Mouse (Mus musculus) heart, postnatal 4 days (tissue): Measurements from ENCODE around the gene Vwa3a. TPM values are rescaled to one million over a fixed set of nuclear protein-coding genes. Genes with fewer than 3 reads are reported as not detected.
A peak's percentile ranks its signal among the peaks of the same experiment; 100 is the strongest.

Source experiments
- DNase-seq: peaks from one replicate; pipeline ENCODE4 v3.0.0; 2021
- total RNA-seq, 2 experiments: library from RNA; stranded (reverse); gene quantifications; 2 replicates each; pipeline ENCODE4 v1.2.3; 2021

Gene Vwa3a
- total RNA-seq, 2 experiments from 2014 or later, result 1.1 to 1.4 TPM

- DNase-seq, result no peak
Measured at GRCm38 (mm10) chr7:120838436-120839160, 99.5 kb downstream of the Vwa3a start.

- DNase-seq, result no peak
Measured at GRCm38 (mm10) chr7:120839786-120840185, 100.7 kb downstream of the Vwa3a start.

- DNase-seq, result peak; percentile 89
Measured at GRCm38 (mm10) chr7:120842345-120843036, 103.4 kb downstream of the Vwa3a start, which contains the start of gene Eef2k. TSS of gene Eef2k (plus strand) at chr7:120842831.

- peak; percentile 92 for DNase-seq
Measured at GRCm38 (mm10) chr7:120843037-120843621, 104.0 kb downstream of the Vwa3a start.

GRCm38 (mm10) chr7:120843852-120844435 is 104.8 kb downstream of the Vwa3a start:
- DNase-seq, result peak; percentile 23

- no peak for DNase-seq
Measured at GRCm38 (mm10) chr7:120844689-120845088, 105.6 kb downstream of the Vwa3a start.

- DNase-seq, result no peak
Measured at GRCm38 (mm10) chr7:120848831-120849512, 109.9 kb downstream of the Vwa3a start.

GRCm38 (mm10) chr7:120850165-120850564 is 111.0 kb downstream of the Vwa3a start:
- no peak for DNase-seq

Other genes with a start within 250 kb of the Vwa3a start
- 100 to 1,000 TPM; 820 to 827 TPM for gene Uqcrc2, start 104.1 kb upstream of the Vwa3a start, total RNA-seq
- gene Pdzd9, start 69.0 kb upstream of the Vwa3a start, total RNA-seq, result not detected
- gene Mosmo, start 61.7 kb upstream of the Vwa3a start, total RNA-seq, result 10 to 100 TPM; 30.0 to 33.6 TPM
- not detected for gene Gm5737, start 73.0 kb downstream of the Vwa3a start, total RNA-seq
- 10 to 100 TPM; 36.9 to 38.0 TPM for gene Eef2k, start 103.5 kb downstream of the Vwa3a start, total RNA-seq
- gene Polr3e, start 178.4 kb downstream of the Vwa3a start, total RNA-seq, result 10 to 100 TPM; 18.0 to 18.7 TPM
- 10 to 100 TPM; 20.7 to 29.2 TPM for gene Cdr2, start 243.0 kb downstream of the Vwa3a start, total RNA-seq
- not detected for gene Mfsd13b, start 243.2 kb downstream of the Vwa3a start, total RNA-seq